Mouse (Mus musculus): Measurements from ENCODE around the gene Wdr45b.
"Not testable (repeated sequence)": the region's sequence is repeated elsewhere in the genome, so short reads cannot be mapped to it uniquely, and the experiment has no call there.

Wdr45b gene

DNA sequence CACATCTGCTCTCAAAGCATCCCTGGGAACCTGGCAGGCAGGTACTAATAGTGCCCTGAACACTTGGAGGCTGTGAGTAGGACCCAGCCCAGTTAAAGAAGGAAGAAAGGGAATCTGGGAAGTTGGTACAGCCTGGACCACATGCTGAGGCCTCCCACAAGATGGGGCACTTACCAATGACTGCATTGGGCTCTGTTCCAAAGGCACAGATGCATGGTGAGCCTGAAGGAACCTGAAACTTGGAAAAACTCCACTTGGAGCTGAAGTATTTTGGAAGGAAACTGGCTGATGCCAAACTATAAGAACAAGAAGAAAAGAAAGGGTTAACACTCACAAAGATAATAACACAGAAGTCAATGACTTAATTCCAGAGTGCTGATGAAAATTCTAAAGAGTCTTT, 25.6 kb downstream of the Wdr45b start:
- DNase-seq (ENCODE audit: low read depth, low spot score), result no peak

DNA sequence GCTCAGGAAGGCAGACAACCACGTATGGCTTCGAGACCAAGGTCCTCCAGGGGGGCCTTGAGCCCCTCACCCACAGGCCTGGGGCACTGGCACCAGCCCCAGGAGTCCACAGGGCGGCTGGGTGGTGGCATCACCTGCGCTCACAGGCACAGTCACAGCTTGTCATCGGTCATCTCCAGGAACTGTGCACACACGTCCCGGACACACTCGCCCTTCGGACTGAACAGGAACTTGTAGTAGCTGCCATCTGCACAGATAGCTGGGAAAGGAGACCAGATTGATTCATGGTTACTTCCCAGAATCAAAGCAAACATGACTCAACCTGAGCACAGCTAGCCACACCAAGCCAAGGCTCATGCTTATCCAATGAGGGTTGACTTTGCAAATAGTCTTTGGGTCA, 26.0 kb downstream of the Wdr45b start:
- DNase-seq (ENCODE audit: low read depth, low spot score), result no peak

- DNase-seq (ENCODE audit: low read depth, low spot score), result no peak
Measured at GRCm38 (mm10) chr11:121326681-121327080, 27.6 kb downstream of the Wdr45b start.

DNA sequence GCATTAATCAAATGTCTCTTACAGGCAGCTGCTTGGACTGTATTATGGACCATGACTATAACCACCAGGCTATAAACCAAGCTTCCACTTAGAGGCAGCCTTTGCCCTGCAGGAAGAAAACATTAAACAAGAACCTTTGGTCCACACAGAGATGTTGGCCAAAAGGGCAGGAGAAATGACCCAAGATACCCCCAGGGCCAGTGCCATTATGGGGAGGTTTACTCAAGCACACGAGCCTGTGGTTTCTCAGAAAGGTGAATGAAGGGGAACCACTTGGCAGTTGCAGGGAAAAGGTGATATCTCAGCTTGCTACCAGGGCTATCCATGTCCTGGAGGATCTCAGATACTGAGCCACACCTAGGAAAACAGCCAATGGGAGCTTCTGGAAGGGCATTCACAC, 28.2 kb downstream of the Wdr45b start:
- no peak for DNase-seq (ENCODE audit: low read depth, low spot score)

DNA sequence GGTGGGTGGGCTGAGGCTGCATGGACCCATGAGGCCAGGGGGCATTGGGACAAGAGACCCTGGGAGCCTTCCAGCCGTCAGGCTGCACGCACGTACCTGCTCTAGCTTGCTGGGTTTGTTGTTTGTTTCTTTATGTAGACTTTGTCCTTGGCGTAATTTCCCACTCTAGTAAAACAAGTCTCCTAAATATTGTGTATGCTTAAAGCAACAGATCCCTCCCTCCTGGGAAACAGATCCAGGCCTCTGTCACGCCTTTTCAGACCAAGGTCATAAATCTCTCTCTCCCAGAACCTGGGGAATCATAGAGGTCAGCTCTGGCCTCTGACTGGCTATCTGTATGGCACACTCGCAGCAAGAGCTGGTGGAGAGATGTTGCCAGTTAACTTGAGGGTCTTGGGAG, 46.5 kb downstream of the Wdr45b start:
- not testable (repeated sequence) for DNase-seq (ENCODE audit: low read depth, low spot score)

DNA sequence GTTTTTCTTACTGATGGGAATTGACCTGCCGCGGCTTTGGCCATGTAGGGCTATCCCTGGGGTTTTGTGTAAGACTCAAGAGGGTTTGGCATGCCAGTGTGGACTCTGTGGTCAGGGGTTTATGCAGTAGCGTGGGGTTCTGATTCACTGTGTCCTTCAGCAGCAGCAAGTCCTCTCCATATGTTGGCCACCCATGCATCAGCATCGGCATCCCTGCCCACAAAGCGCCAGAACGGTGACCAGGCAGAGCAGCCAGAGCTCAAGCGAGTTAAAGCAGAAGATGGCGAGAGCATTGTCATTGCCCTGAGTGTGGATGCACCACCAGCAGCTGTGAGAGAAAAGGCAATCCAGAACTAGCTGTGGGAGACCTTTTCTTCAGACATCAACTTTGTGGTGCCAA, 47.6 kb downstream of the Wdr45b start:
- DNase-seq (ENCODE audit: low read depth, low spot score), result no peak

DNA sequence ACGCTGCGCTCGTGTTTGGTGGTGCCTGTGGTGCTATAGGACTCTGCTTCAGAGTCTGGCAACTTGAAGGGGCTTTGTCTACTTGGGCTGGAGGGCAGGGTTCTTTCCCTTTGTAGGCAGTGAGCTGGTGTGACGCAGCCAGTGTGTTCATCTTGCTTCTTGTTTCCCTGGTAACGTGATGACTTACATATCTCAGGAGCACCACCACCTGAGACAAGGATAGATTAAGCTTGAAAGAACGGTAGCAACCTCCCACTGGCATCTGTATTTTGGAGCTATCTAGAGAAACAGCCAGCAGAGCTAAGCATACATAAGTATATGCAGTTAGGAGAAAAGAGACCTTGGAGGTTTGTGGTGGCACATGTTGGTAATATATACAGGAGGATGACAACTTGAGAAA, 48.9 kb downstream of the Wdr45b start:
- DNase-seq (ENCODE audit: low read depth, low spot score), result no peak

- DNase-seq (ENCODE audit: low read depth, low spot score), result no peak
Measured at GRCm38 (mm10) chr11:121300265-121300664, 54.0 kb downstream of the Wdr45b start.

DNA sequence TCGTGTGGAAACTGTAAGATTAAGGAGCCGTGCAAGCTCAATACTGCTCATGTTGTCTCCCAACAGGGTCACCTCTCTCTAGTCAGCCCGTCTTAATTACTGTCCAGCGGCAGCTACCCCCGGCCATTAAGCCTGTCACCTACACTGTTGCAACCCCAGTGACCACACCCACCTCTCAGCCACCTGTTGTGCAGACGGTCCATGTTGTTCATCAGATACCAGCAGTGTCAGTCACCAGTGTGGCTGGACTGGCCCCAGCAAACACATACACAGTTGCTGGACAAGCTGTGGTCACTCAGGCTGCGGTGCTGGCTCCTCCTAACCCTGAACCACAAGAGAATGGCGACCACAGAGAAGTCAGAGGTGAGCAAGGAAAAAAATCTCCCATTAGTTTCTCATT, 55.8 kb downstream of the Wdr45b start:
- DNase-seq (ENCODE audit: low read depth, low spot score), result no peak

DNA sequence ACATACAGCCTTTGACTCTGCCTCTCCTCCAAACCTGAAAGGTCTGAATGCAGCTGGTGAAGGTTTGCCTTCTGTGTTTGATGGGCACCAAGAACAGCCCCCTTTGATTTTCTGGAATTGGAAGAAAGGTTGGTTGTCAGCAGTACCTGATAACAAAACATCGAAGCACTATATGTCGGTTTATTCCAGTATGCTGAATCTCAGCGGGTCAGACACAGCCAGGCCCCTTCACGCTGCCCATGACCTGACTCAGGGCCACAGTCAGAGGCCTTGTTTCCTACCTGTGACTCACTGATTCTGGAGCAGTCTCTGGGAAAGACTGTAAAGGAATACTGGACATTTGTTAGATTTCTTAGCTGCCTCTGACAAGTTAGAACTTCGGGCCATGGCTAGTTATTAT, 59.5 kb downstream of the Wdr45b start:
- DNase-seq (ENCODE audit: low read depth, low spot score), result no peak

DNA sequence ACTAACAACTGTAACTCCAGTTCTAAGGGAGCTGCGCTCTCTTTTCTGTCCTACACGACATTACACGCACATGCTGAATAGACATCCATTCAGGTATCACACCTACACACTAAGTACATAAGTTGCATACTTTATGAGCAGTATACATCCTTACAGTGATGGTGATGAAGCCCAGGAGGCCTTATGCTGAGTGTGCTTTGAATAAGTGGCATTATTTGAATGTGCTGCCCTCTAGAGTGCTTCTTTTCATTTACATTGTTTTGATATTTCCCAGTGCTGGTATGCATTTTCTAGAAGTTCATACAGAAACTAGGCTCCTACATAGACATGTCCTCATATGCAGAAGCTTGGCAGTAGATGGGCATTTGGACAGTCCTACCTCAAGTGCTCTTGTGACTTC, 64.4 kb downstream of the Wdr45b start:
- peak; percentile 15 for DNase-seq (ENCODE audit: low read depth, low spot score)

DNA sequence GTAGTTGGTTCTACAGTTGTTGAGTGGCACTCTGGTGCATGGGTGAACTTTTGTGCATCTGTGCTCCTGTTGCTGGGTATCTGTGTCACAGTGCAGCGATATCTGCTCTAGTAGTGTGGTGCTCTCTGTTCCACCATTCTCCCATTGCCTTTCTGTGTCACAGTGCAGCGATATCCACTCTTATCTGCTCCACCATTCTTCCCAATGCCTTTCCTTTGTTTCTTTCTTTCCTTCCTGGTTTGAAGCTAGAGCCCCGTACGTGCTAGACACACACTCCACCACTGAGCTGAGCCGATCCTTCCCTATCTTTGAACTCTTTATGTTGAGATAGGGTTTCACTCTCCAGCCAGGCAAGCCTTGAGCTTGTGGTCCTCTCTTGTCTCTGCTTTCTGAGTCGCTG, 71.3 kb downstream of the Wdr45b start:
- DNase-seq (ENCODE audit: low read depth, low spot score), result no peak

DNA sequence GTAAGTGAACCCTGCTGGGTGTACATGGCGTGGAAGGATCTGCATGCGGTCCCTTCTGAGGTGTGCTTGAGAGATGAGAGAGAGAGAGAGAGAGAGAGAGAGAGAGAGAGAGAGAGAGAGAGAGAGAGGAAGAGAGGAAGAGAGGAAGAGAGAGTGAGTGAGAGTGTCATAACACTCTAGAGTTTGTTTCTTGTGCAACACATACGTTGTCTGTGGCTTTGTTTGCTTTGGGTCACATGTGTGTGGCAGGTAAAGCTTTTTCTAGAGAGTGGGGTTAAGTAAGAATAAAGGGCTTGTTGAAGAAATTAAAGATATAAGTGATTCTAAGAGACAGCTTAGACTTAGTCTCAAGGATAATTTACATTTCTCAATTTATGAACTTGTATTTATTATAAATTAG, 76.2 kb downstream of the Wdr45b start:
- no peak for DNase-seq (ENCODE audit: low read depth, low spot score)

DNA sequence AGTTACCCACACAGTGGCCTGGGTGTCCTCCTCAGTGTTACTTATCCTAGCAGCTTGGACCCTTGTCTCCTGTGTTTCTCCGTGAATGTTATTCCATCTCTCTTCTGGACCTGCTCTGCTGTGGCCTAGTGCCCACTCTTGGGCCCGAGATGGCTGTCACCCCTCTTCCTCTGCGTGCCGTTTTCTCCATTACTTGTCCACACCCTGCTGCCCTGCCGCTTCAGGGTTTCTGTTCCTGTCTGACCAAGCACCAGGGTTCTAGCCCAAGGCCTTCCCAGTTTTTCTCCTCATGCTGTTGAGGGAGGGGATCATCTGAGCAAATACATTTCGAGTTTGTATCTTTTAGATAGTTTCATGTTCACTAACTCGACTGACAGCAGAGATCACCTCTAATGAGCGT, 76.7 kb downstream of the Wdr45b start:
- DNase-seq (ENCODE audit: low read depth, low spot score), result no peak
